ENCODE assay signal across 8 mouse cellular contexts in the genomic region with DNA sequence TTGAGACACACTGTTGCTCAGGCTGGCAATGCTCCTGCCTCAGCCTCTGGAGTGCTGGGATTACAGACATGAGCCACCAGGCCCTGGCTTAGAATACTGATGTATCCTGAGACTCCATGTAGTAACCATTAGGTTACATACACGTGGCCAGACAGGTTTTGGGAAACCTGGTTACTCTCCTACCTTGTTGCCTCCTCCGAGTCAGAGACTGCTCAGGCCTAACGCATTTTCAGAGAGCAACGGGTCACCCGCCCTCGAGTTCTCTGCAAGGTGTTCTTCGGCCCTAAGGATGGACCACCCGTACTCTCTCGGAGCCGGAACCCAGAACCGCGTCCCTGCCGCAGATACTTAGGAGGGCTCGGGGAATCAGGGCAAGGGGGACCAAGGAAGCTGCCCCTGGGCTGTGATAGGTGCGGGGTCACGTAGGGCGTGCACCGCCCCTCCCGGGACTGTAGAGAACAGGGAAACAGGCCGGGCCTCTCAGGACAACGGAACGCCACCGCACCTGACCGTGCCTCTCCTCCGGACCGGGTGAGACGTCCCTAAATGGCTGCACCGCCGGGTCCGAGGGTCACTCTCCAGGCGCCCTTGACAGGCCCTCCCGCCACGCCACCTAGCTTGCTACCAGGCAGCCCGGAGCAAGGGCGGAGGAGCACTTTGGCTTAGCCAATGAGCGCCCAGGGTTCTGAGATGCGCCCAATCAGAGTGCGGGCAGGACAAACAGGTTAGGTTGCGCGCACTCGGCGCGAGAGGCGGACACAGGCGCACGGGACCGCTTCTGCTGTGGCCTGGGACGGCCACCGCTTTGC. TPM values are rescaled to one million over a fixed set of nuclear protein-coding genes. Genes with fewer than 3 reads are reported as not detected.
DNase-seq lines count a peak whose midpoint lies in the region; ATAC-seq and TF ChIP-seq lines count a peak whose summit lies in the region.

A gene (plus strand): TSS at position 728 of the 809 bp plus-strand sequence.

- ATAC-seq in common myeloid progenitor, adult 5-6 weeks (replicated peaks; ENCODE audit: low read depth, poor library complexity, severe bottlenecking) = peak; percentile 96
- peak; percentile 98 for ATAC-seq in hindbrain, postnatal 0 days
- peak; percentile 94 for ATAC-seq in megakaryocyte, adult 5-6 weeks (ENCODE audit: poor library complexity, severe bottlenecking)

- intact Hi-C loops in gastrocnemius, adult 2 months (cut with DNase I) = loop anchor here (2.0 kb wide), 2 partner anchors 15 to 61 kb away; a partner anchor contains a TSS
- intact Hi-C loops in left cerebral cortex, adult 2 months (cut with DNase I) = loop anchor here (1.0 to 5.0 kb wide), 2 partner anchors 22 to 68 kb away; a partner anchor contains a TSS

- H3K9me3 ChIP-seq in hindbrain, postnatal 0 days (ENCODE audit: low read length) = no peaks in the 10 kb centered on the region

- peak within 1 kb of the TSS; percentile 84 for H3K9ac ChIP-seq in hindbrain, postnatal 0 days (replicated peaks; ENCODE audit: low read length)

- TF ChIP-seq CTCF in gastrocnemius, adult 2 months (IDR thresholded peaks at IDR 0.05) = peak; percentile 56
- TF ChIP-seq CTCF in hindbrain, postnatal 0 days (IDR thresholded peaks at IDR 0.05; ENCODE audit: low read depth) = peak; percentile 51
- peak; percentile 20 for TF ChIP-seq CTCF in left cerebral cortex, adult 2 months (IDR thresholded peaks at IDR 0.05)

- peak within 1 kb of the TSS; percentile 91 for H3K4me2 ChIP-seq in hindbrain, postnatal 0 days (ENCODE audit: low read depth, low read length)

- peak; percentile 98 for DNase-seq in ZHBTc4 (ENCODE audit: low read depth, low spot score)
- peak; percentile 99 for DNase-seq in gastrocnemius, adult 2 months
- peak; percentile 98 for DNase-seq in hindbrain, postnatal 0 days (ENCODE audit: low spot score)
- DNase-seq in left cerebral cortex, adult 2 months (ENCODE audit: extremely low spot score in 1 of 2, low spot score in 2 of 2) = peak; percentile 92 to 95
- DNase-seq in right cerebral cortex, adult 2 months (ENCODE audit: low spot score in 2 of 2) = peak; percentile 95
- peak; percentile 96 for DNase-seq in urinary bladder, postnatal 14 days (ENCODE audit: low spot score)

- H3K36me3 ChIP-seq in hindbrain, postnatal 0 days (ENCODE audit: insufficient read depth, low read length) = no peaks in the 10 kb centered on the region

- peak within 1 kb of the TSS; percentile 99 for H3K27ac ChIP-seq in gastrocnemius, adult 2 months
- peak within 1 kb of the TSS; percentile 96 for H3K27ac ChIP-seq in hindbrain, postnatal 0 days
- peak within 1 kb of the TSS; percentile 96 for H3K27ac ChIP-seq in left cerebral cortex, adult 2 months

- H3K27me3 ChIP-seq in hindbrain, postnatal 0 days (ENCODE audit: insufficient read depth, low read length) = no peaks in the 10 kb centered on the region

- H3K4me1 ChIP-seq in hindbrain, postnatal 0 days (ENCODE audit: insufficient read depth, low read length) = peaks cover 5% of the 10 kb centered on the region; the same call in 1 of the 2 replicates

- H3K4me3 ChIP-seq in gastrocnemius, adult 2 months = peak within 1 kb of the TSS; percentile 100
- H3K4me3 ChIP-seq in hindbrain, postnatal 0 days (ENCODE audit: low read length) = peak within 1 kb of the TSS; percentile 83
- H3K4me3 ChIP-seq in left cerebral cortex, adult 2 months = peak within 1 kb of the TSS; percentile 98

- whole genome bisulfite sequencing in hindbrain, postnatal 0 days = under 1% methylated on average over 48 of the region's 49 CpGs

RNA-seq across cellular contexts. Expression of the gene that starts here (rescaled TPM):
- total RNA-seq in common myeloid progenitor, adult 5-6 weeks (2017) = 166 and 172 TPM in 2 replicates
- 100 to 1,000 TPM in 1 of 2 experiments, 10 to 100 TPM in 1; 88.9 to 152 TPM for total RNA-seq in gastrocnemius, adult 2 months (2021)
- 142 and 146 TPM in 2 replicates for total RNA-seq in hindbrain, postnatal 0 days (2014; rRNA removed)
- 92.3 and 94.3 TPM in 2 replicates for polyA plus RNA-seq in hindbrain, postnatal 0 days (2015; fragmentation: Nextera tagmentation; extraction: Ambion mirVana)
- 100 to 1,000 TPM in 1 of 2 experiments, 10 to 100 TPM in 1; 98.6 to 114 TPM for total RNA-seq in left cerebral cortex, adult 2 months (2021)
- total RNA-seq in megakaryocyte, adult 5-6 weeks (2015) = 38.5 and 42.0 TPM in 2 replicates
- total RNA-seq in megakaryocyte, adult 5-6 weeks (2017) = 65.1 and 87.4 TPM in 2 replicates

Comparison
In these comparisons a context has a peak if more than half of its experiments do, and no peak if none do; other contexts are left out.
1. Peak in every context shown above with its lines: DNase-seq, ATAC-seq, H3K4me3 ChIP-seq and H3K27ac ChIP-seq.